Mouse (Mus musculus): ENCODE measurements around the gene Endog.
A peak's percentile ranks its signal among the peaks of the same experiment; 100 is the strongest.
"Not testable (repeated sequence)": the region's sequence is repeated elsewhere in the genome, so short reads cannot be mapped to it uniquely, and the experiment has no call there.

Gene Endog

DNA sequence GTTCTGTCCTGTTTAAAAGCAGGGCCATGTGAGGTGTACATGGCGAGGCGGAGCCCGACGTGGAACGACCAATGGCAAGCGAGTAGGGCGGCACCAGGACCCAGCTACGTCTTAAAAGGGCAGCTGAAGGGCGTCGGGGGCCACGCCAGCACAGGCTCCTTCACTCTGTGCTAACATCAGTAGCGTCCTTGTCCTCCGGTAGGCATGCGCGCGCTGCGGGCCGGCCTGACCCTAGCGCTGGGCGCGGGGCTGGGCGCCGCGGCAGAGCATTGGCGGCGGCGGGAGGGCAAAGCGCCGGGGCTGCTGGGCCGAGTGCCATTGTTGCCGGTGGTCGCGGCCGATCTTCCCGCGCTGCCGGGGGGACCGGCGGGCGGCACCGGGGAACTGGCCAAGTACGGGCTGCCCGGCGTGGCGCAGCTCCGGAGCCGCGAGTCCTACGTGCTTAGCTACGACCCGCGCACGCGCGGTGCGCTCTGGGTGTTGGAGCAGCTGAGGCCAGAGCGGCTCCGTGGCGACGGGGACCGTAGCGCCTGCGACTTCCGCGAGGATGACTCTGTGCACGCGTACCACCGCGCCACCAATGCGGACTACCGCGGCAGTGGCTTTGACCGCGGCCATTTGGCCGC is at the start of gene Endog:
Gene Endog, plus strand, starts transcription at position 123 of the 626 bp plus-strand sequence.
- peak; percentile 60 to 87 for DNase-seq (ENCODE audit: low spot score in 2 of 2)

GRCm38 (mm10) chr2:30122766-30123165 is 48.5 kb upstream of the Endog start:
- DNase-seq (ENCODE audit: low spot score in 2 of 2): no peak

- no peak for DNase-seq (ENCODE audit: low spot score in 2 of 2)
Observed at GRCm38 (mm10) chr2:30123729-30124471, 47.4 kb upstream of the Endog start.

GRCm38 (mm10) chr2:30124472-30125274 is 46.6 kb upstream of the Endog start, which contains the start of gene Zer1:
TSS of gene Zer1 (minus strand) at chr2:30124585.
- DNase-seq (ENCODE audit: low spot score in 2 of 2): peak; percentile 91 to 96

GRCm38 (mm10) chr2:30128789-30129188 is 42.5 kb upstream of the Endog start:
- no peak for DNase-seq (ENCODE audit: low spot score in 2 of 2)

DNA sequence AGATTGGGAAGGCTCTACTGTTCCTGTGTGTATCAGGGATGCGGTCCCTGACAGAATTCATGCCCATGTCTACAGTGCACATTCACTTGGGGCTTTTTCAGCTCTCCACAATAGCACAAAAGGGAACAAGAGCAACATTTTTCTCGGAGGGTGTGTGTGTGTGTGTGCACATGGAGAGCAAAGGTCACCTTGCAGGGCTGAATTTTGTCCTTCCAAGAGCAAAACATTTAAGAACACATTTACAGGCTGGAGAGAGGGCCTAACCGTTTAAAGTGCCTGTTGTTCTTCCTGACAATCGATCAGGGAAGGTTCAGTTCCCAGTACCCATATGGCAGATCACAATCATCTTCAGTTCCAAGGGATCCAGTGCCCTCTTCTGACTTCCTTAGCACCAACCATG is 41.1 kb upstream of the Endog start:
- no peak for DNase-seq (ENCODE audit: low spot score in 2 of 2)

GRCm38 (mm10) chr2:30131240-30131639 is 40.1 kb upstream of the Endog start:
- not testable (repeated sequence) for DNase-seq (ENCODE audit: low spot score in 2 of 2)

DNA sequence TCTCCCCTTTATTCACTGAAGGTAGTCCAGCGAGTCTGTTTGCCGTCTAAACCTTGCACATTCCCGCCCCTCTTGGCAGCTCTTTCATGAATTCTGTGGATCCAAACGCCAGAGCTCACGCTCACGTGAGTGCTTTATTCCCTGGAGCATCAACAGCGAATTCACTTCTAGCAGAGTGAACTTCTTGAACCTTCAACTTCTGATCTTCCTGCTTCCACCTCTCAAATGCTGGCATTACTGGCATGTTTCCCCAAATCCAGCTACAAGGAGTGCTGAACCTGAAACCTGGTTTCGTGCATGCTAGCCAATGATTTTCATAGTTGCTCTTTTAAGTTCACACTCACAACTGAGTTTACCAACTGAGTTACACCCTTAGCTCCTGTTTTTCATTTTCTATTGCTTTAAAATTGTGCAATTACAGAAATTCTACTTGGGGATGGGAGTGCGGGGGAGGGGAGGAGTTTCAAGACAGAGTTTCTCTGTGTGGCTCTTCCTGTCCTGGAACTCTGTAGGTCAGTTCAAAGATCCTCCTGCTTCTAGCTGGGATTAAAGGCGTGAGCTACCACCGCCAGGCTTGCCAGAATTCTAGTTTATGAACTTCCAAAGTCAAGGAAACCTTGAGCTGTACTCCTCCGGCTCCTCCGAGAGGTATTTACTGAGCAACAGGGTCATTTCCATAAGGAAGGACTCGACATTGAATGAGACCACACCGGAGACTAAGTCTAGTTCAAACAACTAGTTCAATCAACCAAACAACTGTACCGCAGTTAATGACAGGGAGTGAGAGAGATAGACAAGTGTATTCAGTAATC is 38.3 kb upstream of the Endog start:
- DNase-seq (ENCODE audit: low spot score in 2 of 2): peak; percentile 13 to 63

DNA sequence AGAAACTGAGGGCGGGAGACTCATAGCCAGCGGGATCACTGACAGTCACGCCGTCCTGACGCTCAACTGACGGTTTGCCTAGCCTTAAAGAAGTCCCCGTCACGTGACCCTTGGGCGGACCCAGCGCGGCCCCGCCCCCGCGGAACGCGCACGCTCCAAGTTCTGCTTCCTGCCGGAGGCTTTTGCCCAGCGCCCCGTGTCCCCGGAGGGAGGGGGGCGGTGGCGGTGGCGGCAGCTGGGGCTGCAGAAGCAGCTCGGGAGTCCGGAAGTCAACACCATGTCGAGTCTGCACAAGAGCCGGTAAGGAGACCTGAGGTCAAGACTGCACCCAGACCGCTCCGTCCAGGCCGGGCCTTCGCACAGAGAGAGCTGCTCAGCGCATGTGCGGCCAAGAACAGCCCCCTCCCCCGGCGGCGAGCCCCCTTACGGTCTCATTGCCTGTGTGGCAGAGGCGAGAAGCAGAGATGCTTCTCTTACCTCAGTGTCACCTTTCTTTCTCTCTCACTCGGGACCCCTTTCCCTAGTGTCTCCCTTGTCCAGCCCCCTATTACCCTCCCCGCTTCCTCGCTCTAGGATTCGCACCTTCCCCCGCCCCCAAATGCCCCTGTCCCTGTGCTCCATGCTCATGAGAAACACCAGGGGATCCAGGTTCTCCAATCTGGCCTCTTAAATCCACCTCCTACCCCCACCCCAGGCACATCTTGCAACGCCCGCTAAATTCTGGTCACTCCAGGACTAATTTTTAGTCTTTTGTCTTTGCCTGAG is 37.5 kb upstream of the Endog start, which contains the start of gene Tbc1d13:
Gene Tbc1d13, plus strand, starts transcription at position 134 of the 765 bp plus-strand sequence.
- peak; percentile 99 for DNase-seq (ENCODE audit: low spot score in 2 of 2)

- no peak for DNase-seq (ENCODE audit: low spot score in 2 of 2)
Observed at GRCm38 (mm10) chr2:30134378-30134711, 36.9 kb upstream of the Endog start.

DNA sequence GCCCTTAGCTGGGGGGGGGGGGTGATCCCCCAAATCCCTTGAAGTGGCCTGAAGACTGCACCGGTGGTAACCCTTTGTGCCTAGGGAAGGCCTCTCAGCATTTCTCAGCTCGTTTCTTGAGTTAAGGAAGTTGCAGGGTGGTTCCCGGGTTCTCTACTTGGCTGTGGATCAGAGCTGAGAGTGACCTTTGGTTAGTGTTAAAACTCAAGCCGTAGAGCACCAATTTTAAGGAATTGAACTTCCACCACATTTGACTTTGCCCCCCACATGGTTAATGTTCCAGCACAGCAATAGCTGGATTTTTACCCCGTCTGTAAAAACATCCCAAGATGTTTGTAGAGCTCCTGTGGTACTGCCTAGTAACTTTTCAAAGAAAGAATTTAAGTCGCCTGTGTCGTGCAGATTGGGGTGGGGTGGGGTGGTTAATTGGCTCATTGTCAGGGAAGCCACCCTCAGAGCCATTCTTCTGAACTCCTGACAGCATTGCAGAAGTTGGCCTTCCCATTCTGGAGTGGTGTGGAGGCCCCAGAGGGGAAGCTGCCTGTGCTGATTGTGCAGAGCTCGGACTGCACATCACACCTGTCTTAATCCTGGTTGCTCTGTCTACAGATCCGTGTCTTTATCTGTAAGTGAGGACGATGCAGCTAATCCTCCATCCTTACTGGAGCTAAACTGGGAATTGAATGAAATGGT is 36.2 kb upstream of the Endog start:
- DNase-seq (ENCODE audit: low spot score in 2 of 2): no peak

DNA sequence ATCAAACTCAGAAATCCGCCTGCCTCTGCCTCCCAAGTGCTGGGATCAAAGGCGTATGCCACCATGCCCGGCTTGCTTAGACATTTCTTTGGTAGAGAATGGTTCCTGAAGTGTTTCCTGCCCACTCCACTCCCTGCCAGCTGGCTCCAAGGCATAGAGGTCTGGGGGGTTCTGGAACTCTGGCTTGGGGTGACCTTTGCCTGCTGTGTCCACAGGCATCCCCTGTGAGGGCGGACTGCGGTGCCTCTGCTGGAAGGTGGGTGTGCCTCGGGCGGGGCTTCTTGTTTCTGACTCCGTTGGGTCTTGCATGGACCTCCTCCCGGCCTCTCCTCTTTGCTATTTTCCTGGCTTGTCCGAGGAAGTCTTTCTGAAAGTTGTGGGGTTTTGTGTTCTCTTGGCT is 34.8 kb upstream of the Endog start:
- DNase-seq (ENCODE audit: low spot score in 2 of 2): no peak

DNA sequence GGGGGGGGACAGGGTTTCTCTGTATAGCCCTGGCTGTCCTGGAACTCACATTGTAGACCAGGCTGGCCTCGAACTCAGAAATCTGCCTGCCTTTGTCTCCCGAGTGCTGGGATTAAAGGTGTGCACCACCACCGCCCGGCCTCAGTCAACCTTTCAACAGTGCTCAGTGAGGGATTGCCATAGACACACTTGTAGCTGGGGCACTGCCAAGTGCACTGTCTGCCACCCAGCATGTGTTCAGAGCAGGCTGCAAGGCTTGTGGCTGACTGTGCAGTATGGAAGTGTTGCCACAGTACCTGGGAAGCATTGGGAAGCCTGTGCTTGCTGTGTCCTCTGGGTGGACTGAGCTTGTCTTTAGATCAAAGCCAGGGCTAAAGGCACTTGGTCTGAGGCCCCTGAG is 31.3 kb upstream of the Endog start:
- not testable (repeated sequence) for DNase-seq (ENCODE audit: low spot score in 2 of 2)

- DNase-seq (ENCODE audit: low spot score in 2 of 2): no peak
Observed at GRCm38 (mm10) chr2:30144436-30144835, 26.9 kb upstream of the Endog start.

GRCm38 (mm10) chr2:30147466-30147865 is 23.8 kb upstream of the Endog start:
- peak; percentile 26 to 83 for DNase-seq (ENCODE audit: low spot score in 2 of 2)

DNA sequence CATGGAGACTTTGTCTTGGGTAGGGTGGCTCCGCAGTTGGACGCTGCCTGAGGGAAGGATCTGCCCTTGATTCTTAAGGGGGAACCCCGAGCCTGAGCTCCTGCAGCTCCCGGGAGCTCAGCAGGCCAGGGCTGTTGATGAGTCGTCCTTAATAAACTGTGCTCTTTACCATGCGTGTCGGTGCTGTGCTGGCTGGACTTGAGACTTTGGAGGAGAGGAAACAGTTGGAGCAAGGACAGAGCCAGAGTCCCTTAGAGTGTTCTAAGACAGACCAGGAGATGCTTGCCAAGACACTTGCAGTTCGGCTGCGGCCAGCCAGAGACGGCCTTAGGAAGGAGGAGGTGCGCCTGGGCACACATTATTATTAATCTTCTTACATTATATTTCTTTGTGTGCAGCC is 19.5 kb upstream of the Endog start:
- DNase-seq (ENCODE audit: low spot score in 2 of 2): no peak

GRCm38 (mm10) chr2:30152616-30153015 is 18.7 kb upstream of the Endog start:
- no peak for DNase-seq (ENCODE audit: low spot score in 2 of 2)

GRCm38 (mm10) chr2:30159871-30160270 is 11.4 kb upstream of the Endog start:
- not testable (repeated sequence) for DNase-seq (ENCODE audit: low spot score in 2 of 2)

GRCm38 (mm10) chr2:30161809-30162208 is 9.5 kb upstream of the Endog start:
- DNase-seq (ENCODE audit: low spot score in 2 of 2): no peak

DNA sequence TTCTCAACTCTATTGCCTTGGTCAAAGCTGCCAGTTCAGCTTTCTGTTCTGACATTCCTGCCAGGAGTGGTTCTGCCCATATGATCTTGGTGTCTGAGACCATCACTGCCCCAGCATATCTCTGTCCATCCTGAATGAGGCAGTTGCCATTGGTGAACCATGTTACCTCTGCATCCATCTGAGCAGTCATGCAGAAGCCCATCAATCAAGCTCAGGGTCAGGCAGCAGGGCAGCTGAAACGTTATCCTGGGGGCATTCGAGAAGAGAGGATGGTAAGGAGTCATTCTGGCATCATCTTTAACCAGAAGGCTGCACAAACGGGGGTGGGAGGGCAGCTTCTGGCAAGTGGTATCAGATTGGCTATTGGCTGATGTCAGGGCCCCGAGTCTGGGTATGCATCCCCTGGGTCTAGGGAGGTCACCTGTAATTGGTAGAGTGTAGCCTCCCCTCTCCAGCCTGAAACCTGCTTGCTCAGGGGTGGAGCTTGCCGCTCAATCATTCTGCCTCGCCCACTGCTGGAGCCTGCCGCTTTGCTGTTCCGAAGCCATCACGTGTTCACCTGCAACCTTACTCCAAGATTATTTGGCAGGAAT is 6.9 kb upstream of the Endog start:
- DNase-seq (ENCODE audit: low spot score in 2 of 2): no peak
